Mouse (Mus musculus) ovary, adult 18-20 months (tissue): ENCODE measurements around the gene Ifna4.
"Not testable (repeated sequence)": the region's sequence is repeated elsewhere in the genome, so short reads cannot be mapped to it uniquely, and the experiment has no call there.

Experiments used
- DNase-seq: peaks from one replicate; pipeline ENCODE4 v3.0.0; 2022; ENCODE audit warnings: low spot score, mixed read lengths

The Ifna4 gene

DNA sequence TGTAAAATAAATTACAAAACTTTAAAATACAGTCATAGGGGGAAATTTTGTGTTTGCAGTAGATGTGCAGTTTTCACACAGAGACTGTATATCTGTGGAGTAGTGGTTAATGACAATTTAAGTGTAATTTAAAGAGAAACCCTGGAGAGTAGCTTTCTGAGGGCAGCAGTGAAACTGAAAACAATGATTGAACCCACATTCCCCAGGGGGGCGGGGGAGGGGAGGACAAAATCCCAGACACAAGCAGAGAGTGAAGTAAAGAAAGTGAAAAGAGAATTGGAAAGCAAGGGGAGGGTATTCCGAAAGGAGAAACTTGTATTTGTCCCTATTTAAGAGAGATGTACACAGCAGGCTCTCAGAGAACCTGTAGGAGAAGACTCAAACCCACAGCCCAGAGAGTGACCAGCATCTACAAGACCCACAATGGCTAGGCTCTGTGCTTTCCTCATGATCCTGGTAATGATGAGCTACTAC, at the start of gene Ifna4:
Gene Ifna4 (plus strand): TSS at position 424 of the 474 bp plus-strand sequence.
- no peak for DNase-seq

DNA sequence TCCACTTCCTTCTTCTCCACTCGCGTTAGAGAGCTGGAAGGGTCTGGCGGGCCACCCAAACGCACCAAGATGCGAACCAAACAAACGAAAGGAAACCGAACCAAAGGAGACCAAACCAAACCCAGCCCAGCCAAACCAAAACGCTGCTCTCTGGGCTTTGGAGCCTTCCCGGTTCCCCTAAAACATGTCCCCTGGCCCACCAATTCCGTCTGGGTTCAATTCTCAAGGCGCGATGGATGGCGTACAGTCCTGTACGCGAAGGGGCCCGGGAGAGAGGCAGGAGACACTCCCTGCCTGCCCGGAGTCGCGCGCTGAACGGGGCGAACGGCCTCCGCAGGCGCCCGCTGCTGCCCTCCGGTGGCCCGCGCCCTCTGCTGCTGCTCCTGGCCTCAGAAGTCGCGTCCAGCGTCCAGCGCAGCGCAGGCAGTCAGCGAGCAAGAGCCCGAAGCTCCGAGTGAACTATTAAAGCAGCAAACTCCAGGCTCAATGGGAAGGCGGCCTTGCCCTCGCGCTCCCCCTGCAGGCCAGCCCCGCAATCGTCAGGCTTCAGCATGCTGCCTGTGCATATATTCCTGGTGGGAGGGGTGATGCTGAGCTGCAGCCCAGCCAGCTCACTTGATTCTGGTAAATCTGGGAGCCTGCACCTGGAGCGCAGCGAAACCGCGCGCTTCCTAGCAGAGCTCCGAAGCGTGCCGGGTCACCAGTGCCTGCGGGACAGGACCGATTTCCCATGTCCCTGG, 47.6 kb upstream of the Ifna4 start, which contains the start of gene Gm13275:
Gene Gm13275 (plus strand): TSS at position 552 of the 740 bp plus-strand sequence.
- peak; percentile 70 for DNase-seq

- not testable (repeated sequence) for DNase-seq
These were observed 44.6 kb upstream of the Ifna4 start, which contains the start of gene Gm13279 for GRCm38 (mm10) chr4:88797097-88797496. TSS of gene Gm13279 (plus strand) at chr4:88797397.

DNA sequence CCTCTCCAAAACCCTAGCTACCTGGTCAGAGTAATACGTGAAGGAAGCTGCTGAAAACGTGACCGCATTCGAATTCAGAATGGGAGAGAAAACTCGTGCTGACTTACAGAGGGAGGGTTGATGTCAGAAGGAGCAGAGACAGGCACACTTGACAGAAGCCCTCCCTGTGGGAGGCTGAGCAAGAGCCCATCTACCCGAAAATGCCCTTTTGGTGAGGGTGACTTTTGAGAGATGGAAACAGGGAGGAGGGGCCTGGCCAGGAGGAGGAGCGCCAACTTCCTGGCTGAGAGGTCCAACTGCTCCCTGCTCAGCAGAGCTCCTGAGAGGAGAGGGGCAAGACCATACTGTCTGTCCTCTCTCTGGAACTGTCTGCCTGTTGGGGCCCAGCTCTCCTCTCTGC, 42.3 kb upstream of the Ifna4 start, which contains the start of gene Gm13285:
Gene Gm13285 (plus strand): TSS at position 301 of the 400 bp plus-strand sequence.
- DNase-seq: not testable (repeated sequence)

GRCm38 (mm10) chr4:88802954-88803353, 38.7 kb upstream of the Ifna4 start, which contains the start of gene Gm13287:
TSS of gene Gm13287 (plus strand) at chr4:88803254.
- not testable (repeated sequence) for DNase-seq

DNA sequence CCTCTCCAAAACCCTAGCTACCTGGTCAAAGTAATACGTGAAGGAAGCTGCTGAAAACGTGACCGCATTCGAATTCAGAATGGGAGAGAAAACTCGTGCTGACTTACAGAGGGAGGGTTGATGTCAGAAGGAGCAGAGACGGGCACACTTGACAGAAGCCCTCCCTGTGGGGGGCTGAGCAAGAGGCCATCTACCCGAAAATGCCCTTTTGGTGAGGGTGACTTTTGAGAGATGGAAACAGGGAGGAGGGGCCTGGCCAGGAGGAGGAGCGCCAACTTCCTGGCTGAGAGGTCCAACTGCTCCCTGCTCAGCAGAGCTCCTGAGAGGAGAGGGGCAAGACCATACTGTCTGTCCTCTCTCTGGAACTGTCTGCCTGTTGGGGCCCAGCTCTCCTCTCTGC, 36.4 kb upstream of the Ifna4 start, which contains the start of gene Gm13288:
Gene Gm13288 (plus strand): TSS at position 301 of the 400 bp plus-strand sequence.
- DNase-seq: not testable (repeated sequence)

DNA sequence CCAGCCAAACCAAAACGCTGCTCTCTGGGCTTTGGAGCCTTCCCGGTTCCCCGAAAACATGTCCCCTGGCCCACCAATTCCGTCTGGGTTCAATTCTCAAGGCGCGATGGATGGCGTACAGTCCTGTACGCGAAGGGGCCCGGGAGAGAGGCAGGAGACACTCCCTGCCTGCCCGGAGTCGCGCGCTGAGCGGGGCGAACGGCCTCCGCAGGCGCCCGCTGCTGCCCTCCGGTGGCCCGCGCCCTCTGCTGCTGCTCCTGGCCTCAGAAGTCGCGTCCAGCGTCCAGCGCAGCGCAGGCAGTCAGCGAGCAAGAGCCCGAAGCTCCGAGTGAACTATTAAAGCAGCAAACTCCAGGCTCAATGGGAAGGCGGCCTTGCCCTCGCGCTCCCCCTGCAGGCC, 35.9 kb upstream of the Ifna4 start:
- peak; percentile 25 for DNase-seq

- DNase-seq: no peak
These were observed 25.7 kb upstream of the Ifna4 start, which contains the start of gene Ifna7 for GRCm38 (mm10) chr4:88815928-88816327. TSS of gene Ifna7 (plus strand) at chr4:88816228.

DNA sequence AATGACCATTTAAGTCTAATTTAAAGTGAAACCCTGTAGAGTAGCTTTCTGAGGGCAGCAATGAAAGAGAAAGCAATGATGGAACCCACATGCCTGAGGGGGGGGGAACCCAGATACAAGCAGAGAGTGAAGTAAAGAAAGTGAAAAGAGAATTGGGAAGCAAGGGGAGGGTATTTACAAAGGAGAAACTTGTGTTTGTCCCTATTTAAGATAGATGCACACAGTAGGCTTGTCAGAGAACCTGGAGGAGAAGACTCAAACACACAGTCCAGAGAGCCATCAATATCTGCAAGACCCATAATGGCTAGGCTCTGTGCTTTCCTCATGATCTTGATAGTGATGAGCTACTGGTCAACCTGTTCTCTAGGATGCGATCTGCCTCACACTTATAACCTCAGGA, 22.0 kb upstream of the Ifna4 start, which contains the start of gene Ifna11:
Gene Ifna11 (plus strand): TSS at position 301 of the 400 bp plus-strand sequence.
- DNase-seq: no peak

DNA sequence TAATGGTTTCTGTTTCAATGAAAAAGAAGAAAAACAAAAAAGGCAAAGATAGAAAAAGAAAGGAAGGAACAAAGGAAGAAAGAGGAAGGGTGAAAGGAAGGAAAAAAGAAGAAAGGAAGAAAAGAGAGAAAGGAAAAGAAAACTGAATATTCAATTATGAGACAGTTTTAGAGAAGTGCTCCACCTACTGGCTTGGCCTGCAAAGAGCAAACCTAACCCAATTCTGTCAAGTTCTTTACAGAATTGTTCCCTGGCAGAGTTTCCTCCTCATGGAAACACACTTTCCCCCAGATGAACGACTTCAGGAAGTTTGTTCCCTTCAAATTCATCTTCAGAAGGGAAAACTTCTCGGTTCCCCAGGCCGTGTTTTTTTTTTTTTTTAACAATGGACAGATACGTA, 18.7 kb upstream of the Ifna4 start:
- DNase-seq: no peak

DNA sequence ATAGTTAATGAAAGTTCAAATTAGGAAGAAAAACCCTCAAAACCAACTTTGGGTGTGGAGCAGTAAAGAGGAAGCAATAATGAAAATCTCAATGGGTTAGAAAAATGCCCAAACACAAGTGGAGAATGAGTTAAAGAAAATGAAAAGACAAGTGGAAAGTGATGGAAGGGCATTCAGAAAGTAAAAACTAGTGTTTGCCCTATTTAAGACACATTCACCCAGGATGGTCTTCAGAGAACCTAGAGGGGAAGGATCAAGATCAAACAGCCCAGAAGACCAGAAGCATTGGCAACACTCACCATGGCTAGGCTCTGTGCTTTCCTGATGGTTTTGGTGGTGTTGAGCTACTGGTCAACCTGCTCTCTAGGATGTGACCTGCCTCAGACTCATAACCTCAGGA, 14.5 kb upstream of the Ifna4 start, which contains the start of gene Ifna6:
Gene Ifna6 (plus strand): TSS at position 301 of the 400 bp plus-strand sequence.
- DNase-seq: not testable (repeated sequence)

- no peak for DNase-seq
These were observed 11.1 kb upstream of the Ifna4 start for GRCm38 (mm10) chr4:88830523-88830922.

DNA sequence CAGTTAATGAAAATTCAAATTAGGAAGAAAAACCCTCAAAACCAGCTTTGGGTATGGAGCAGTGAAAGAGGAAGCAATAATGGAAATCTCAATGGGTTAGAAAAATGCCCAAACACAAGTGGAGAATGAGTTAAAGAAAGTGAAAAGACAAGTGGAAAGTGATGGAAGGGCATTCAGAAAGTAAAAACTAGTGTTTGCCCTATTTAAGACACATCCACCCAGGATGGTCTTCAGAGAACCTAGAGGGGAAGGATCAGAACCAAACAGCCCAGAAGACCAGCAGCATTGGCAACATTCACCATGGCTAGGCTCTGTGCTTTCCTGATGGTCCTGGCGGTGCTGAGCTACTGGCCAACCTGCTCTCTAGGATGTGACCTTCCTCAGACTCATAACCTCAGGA, 6.4 kb upstream of the Ifna4 start, which contains the start of gene Ifna5:
Gene Ifna5 (plus strand): TSS at position 301 of the 400 bp plus-strand sequence.
- DNase-seq: not testable (repeated sequence)

GRCm38 (mm10) chr4:88838828-88839227, 2.8 kb upstream of the Ifna4 start:
- no peak for DNase-seq

GRCm38 (mm10) chr4:88840058-88840457, 1.6 kb upstream of the Ifna4 start:
- no peak for DNase-seq

GRCm38 (mm10) chr4:88845334-88845733, 3.7 kb downstream of the Ifna4 start:
- no peak for DNase-seq

DNA sequence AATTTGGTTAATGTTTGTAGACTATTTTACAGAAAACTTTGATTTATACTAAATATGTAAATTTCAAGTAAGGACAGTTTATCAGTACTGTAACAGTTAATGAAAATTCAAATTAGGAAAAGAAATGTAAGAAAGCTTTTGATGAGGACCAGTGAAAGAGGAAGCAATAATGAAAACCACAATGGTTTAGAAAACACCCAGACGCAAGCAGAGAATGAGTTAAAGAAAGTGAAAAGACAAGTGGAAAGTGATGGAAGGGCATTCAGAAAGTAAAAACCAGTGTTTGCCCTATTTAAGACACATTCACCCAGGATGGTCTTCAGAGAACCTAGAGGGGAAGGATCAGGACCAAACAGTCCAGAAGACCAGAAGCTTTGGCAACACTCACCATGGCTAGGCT, 8.0 kb downstream of the Ifna4 start, which contains the start of gene Ifna1:
Gene Ifna1 (plus strand): TSS at position 390 of the 400 bp plus-strand sequence.
- no peak for DNase-seq

DNA sequence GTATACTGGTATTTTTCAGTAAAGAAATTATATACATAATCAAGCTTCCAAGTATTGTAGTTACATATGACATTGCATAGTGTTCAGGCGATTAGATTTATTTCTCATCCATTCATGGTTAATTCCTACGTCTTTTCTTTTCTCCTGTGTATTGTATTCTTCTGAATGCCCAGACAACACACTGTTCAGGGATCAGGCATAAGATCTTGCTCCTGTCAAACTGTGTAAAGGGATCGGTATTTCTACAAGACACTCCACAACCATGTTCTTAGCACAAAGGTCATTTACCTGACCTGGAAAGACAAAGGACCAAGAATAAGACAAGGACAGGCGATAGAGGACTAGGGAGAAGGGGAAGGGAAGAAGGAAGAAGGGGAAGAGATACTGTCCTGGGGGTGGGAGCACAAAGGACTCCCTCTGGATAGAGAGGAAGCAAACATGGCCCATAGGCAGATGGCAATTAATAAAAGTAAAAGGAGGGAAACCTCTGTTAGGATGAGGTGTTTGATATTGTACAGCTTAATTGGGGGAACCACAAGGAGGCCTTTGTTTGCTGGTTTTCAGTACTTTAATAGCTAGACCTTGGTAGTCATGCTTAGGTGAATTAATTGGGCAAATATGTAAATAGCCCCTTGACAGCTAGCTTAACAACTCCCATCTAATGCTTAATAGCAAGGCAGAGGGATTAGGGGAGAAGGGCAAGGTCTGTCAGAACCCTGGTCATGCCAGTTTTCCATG, 9.5 kb downstream of the Ifna4 start:
- DNase-seq: no peak

GRCm38 (mm10) chr4:88859214-88859613, 17.6 kb downstream of the Ifna4 start:
- no peak for DNase-seq

GRCm38 (mm10) chr4:88863309-88863708, 21.6 kb downstream of the Ifna4 start:
- no peak for DNase-seq

- DNase-seq: no peak
These were observed 22.9 kb downstream of the Ifna4 start for GRCm38 (mm10) chr4:88864599-88864998.

DNA sequence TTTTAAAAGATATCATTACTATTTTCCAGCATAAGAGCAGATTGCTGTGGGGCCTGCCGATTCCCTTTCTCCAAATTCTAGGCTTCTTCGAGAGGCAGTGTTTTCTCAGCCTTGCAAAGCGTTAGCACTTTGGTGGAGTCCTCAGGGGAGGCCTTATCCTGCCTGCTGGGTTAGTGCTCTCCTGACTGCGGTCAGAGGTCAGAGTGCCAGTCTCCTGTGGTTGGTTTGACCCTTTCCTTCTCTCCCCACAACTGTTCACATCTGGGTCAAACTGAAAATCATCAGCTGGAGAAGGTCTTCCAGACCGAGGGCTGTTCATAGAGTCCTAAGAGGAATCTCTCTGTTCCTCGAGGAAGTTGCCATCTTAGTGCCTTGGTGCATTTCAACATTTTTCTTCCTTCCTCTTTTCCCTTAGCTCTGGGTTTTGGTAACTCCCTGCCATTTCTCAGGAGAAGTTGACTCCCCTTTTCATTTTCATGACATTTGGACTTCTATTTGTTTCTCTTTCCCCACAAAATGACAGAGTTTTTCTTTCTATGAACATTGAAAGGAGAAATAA, 23.4 kb downstream of the Ifna4 start:
- no peak for DNase-seq
